Mouse (Mus musculus): Measurements from ENCODE around the gene Apoh.

Apoh gene

GRCm38 (mm10) chr11:108333583-108334379, 9.4 kb upstream of the Apoh start:
- DNase-seq = no peak

- no peak for DNase-seq
Observed at GRCm38 (mm10) chr11:108334658-108335057, 8.5 kb upstream of the Apoh start.

GRCm38 (mm10) chr11:108335536-108335935, 7.6 kb upstream of the Apoh start:
- DNase-seq = no peak

GRCm38 (mm10) chr11:108336445-108336844, 6.7 kb upstream of the Apoh start:
- DNase-seq = no peak

- DNase-seq = no peak
Observed at GRCm38 (mm10) chr11:108340293-108340692, 2.9 kb upstream of the Apoh start.

GRCm38 (mm10) chr11:108341783-108342182, 1.4 kb upstream of the Apoh start:
- DNase-seq = no peak

- peak; percentile 95 for DNase-seq
Observed at GRCm38 (mm10) chr11:108343789-108344462, 772 bp downstream of the Apoh start, which contains the start of gene Prkca. Gene Prkca (minus strand): TSS chr11:108343928.

- no peak for DNase-seq
Observed at GRCm38 (mm10) chr11:108344759-108345158, 1.6 kb downstream of the Apoh start.

GRCm38 (mm10) chr11:108345321-108345720, 2.2 kb downstream of the Apoh start:
- DNase-seq = no peak

GRCm38 (mm10) chr11:108350799-108351198, 7.6 kb downstream of the Apoh start:
- no peak for DNase-seq

- no peak for DNase-seq
Observed at GRCm38 (mm10) chr11:108352842-108353388, 9.8 kb downstream of the Apoh start.

GRCm38 (mm10) chr11:108356020-108356419, 12.9 kb downstream of the Apoh start:
- DNase-seq = no peak

GRCm38 (mm10) chr11:108358911-108359310, 15.8 kb downstream of the Apoh start:
- no peak for DNase-seq

- no peak for DNase-seq
Observed at GRCm38 (mm10) chr11:108360983-108361382, 17.8 kb downstream of the Apoh start.

- DNase-seq = no peak
Observed at GRCm38 (mm10) chr11:108362965-108363364, 19.8 kb downstream of the Apoh start.

- DNase-seq = no peak
Observed at GRCm38 (mm10) chr11:108363991-108364390, 20.8 kb downstream of the Apoh start.

GRCm38 (mm10) chr11:108364945-108365589, 21.9 kb downstream of the Apoh start:
- no peak for DNase-seq

GRCm38 (mm10) chr11:108365600-108365999, 22.4 kb downstream of the Apoh start:
- no peak for DNase-seq

- DNase-seq = no peak
Observed at GRCm38 (mm10) chr11:108367046-108367445, 23.9 kb downstream of the Apoh start.

- DNase-seq = no peak
Observed at GRCm38 (mm10) chr11:108376815-108377214, 33.7 kb downstream of the Apoh start.

- peak; percentile 48 for DNase-seq
Observed at GRCm38 (mm10) chr11:108377680-108378362, 34.7 kb downstream of the Apoh start.

GRCm38 (mm10) chr11:108378363-108378751, 35.2 kb downstream of the Apoh start:
- no peak for DNase-seq

- no peak for DNase-seq
Observed at GRCm38 (mm10) chr11:108382664-108383063, 39.5 kb downstream of the Apoh start.

Measured in cerebellum, adult 11 months (tissue).